Mouse (Mus musculus) CH12.LX (cell line): ENCODE data around the gene Tmem110. TPM values are rescaled to one million over a fixed set of nuclear protein-coding genes. Genes with fewer than 3 reads are reported as not detected.

ENCODE experiments used
- DNase-seq: peaks from one replicate; pipeline ENCODE4 v3.0.0-alpha.2; 2013; ENCODE audit errors: extremely low read depth
- H3K27ac ChIP-seq: 2 replicates; pipeline ENCODE4 v1.5.1; 2012; ENCODE audit warnings: low read depth, mild to moderate bottlenecking, control low read depth, moderate library complexity; ENCODE audit not compliant: insufficient read depth
- H3K27me3 ChIP-seq: replicated peaks from 2 replicates; pipeline ENCODE3; 2012; ENCODE audit warnings: inconsistent platforms
- H3K36me3 ChIP-seq, 2 experiments: replicated peaks in 1 of 2; 2 replicates each; pipeline versions ENCODE3 to v1.6.1; 2012; ENCODE audit warnings: inconsistent platforms in 1 of 2, low read length in 1 of 2, mild to moderate bottlenecking in 1 of 2, mixed read lengths in 1 of 2, moderate library complexity in 1 of 2; ENCODE audit not compliant: control insufficient read depth in 1 of 2, insufficient read depth in 1 of 2
- H3K4me1 ChIP-seq, 2 experiments: 2 replicates each; pipeline ENCODE4 v1.6.1; 2012; ENCODE audit warnings: inconsistent platforms in 1 of 2, moderate library complexity in 1 of 2; ENCODE audit not compliant: insufficient read depth in 2 of 2, control insufficient read depth in 1 of 2
- H3K4me2 ChIP-seq: 2 replicates; pipeline ENCODE4 v1.6.1; 2012; ENCODE audit warnings: low read depth, mild to moderate bottlenecking, control low read depth; ENCODE audit not compliant: poor library complexity, insufficient read depth, severe bottlenecking
- H3K4me3 ChIP-seq, 3 experiments: fragments of 150-350 bp in 1 of 3; sonication (generic) in 1 of 3; replicated peaks in 1 of 3; 2 replicates each; pipeline versions ENCODE3 to v1.5.1; 2011 to 2012; ENCODE audit warnings: low read depth in 2 of 3, low read length in 2 of 3, mild to moderate bottlenecking in 2 of 3, moderate library complexity in 2 of 3, control low read depth in 1 of 3, improper control_type of control experiment in 1 of 3, inconsistent platforms in 1 of 3, mixed read lengths in 1 of 3; ENCODE audit not compliant: poor library complexity in 1 of 3
- H3K79me2 ChIP-seq: replicated peaks from 2 replicates; pipeline ENCODE4 v1.6.1; 2012; ENCODE audit warnings: mild to moderate bottlenecking, moderate library complexity; ENCODE audit not compliant: control insufficient read depth, poor library complexity, insufficient read depth, severe bottlenecking; ENCODE audit errors: extremely low read depth
- H3K9ac ChIP-seq: 2 replicates; pipeline ENCODE4 v1.6.1; 2012; ENCODE audit warnings: low read depth, mild to moderate bottlenecking, control low read depth, moderate library complexity; ENCODE audit not compliant: insufficient read depth
- H3K9me3 ChIP-seq: replicated peaks from 2 replicates; pipeline ENCODE3; 2012; ENCODE audit warnings: low read length, inconsistent platforms, mixed read lengths
- BHLHE40 ChIP-seq: IDR thresholded peaks from 2 replicates; pipeline ENCODE4 v1.6.1; 2011; ENCODE audit warnings: mild to moderate bottlenecking, low read depth, low read length, improper control_type of control experiment
- CHD2 ChIP-seq: IDR thresholded peaks from 2 replicates; pipeline ENCODE4 v1.6.1; 2011; ENCODE audit warnings: low read length, improper control_type of control experiment
- CTCF ChIP-seq, 2 experiments: IDR thresholded peaks in 1 of 2; conservative IDR thresholded peaks in 1 of 2; 2 replicates each; pipeline ENCODE4 v1.5.1; 2011 to 2012; ENCODE audit warnings: low read depth in 2 of 2, low read length in 2 of 2, improper control_type of control experiment in 1 of 2, inconsistent platforms in 1 of 2, mild to moderate bottlenecking in 1 of 2, moderate library complexity in 1 of 2
- E2F4 ChIP-seq: IDR thresholded peaks from 2 replicates; pipeline ENCODE4 v1.6.1; 2011; ENCODE audit warnings: low read depth, low read length, improper control_type of control experiment; ENCODE audit not compliant: insufficient replicate concordance
- ELF1 ChIP-seq: IDR thresholded peaks from 2 replicates; pipeline ENCODE4 v1.6.1; 2014; ENCODE audit warnings: low read depth, mild to moderate bottlenecking, inconsistent platforms, low read length, improper control_type of control experiment
- GABPA ChIP-seq: IDR thresholded peaks from 2 replicates; pipeline ENCODE4 v1.6.1; 2012; ENCODE audit warnings: low read depth, low read length, improper control_type of control experiment, inconsistent platforms; ENCODE audit not compliant: insufficient replicate concordance
- HCFC1 ChIP-seq: IDR thresholded peaks from 2 replicates; pipeline ENCODE4 v1.6.1; 2012; ENCODE audit warnings: low read depth, mild to moderate bottlenecking, inconsistent platforms, low read length, improper control_type of control experiment
- IRF4 ChIP-seq: IDR thresholded peaks from 2 replicates; pipeline ENCODE4 v1.6.1; 2014; ENCODE audit warnings: low read depth, mild to moderate bottlenecking, inconsistent platforms, low read length, improper control_type of control experiment
- JUND ChIP-seq: conservative IDR thresholded peaks from 2 replicates; pipeline ENCODE4 v1.6.1; 2011; ENCODE audit warnings: low read depth, low read length, improper control_type of control experiment
- KAT2A ChIP-seq: IDR thresholded peaks from 2 replicates; pipeline ENCODE4 v1.6.1; 2012; ENCODE audit warnings: low read length, improper control_type of control experiment, inconsistent platforms; ENCODE audit not compliant: insufficient replicate concordance
- MAFK ChIP-seq: IDR thresholded peaks from 2 replicates; pipeline ENCODE4 v1.6.1; 2011; ENCODE audit warnings: low read length, improper control_type of control experiment; ENCODE audit not compliant: insufficient replicate concordance
- MAX ChIP-seq: IDR thresholded peaks from 2 replicates; pipeline ENCODE4 v1.6.1; 2011; ENCODE audit warnings: low read length, improper control_type of control experiment
- MAZ ChIP-seq: IDR thresholded peaks from 2 replicates; pipeline ENCODE4 v1.6.1; 2012; ENCODE audit warnings: low read depth, mild to moderate bottlenecking, inconsistent platforms, low read length, improper control_type of control experiment, moderate library complexity
- MEF2A ChIP-seq: IDR thresholded peaks from 2 replicates; pipeline ENCODE4 v1.6.1; 2014; ENCODE audit warnings: low read depth, mild to moderate bottlenecking, inconsistent platforms, low read length, improper control_type of control experiment, borderline replicate concordance
- MXI1 ChIP-seq: IDR thresholded peaks from 2 replicates; pipeline ENCODE4 v1.6.1; 2011; ENCODE audit warnings: mild to moderate bottlenecking, low read depth, low read length, improper control_type of control experiment
- MYC ChIP-seq: IDR thresholded peaks from 2 replicates; pipeline ENCODE4 v1.6.1; 2011; ENCODE audit warnings: low read depth, mild to moderate bottlenecking, improper control_type of control experiment, low read length
- NRF1 ChIP-seq: IDR thresholded peaks from 2 replicates; pipeline ENCODE4 v1.6.1; 2014; ENCODE audit warnings: low read depth, mild to moderate bottlenecking, inconsistent platforms, low read length, improper control_type of control experiment, moderate library complexity
- PAX5 ChIP-seq: IDR thresholded peaks from 2 replicates; pipeline ENCODE4 v1.6.1; 2012; ENCODE audit warnings: low read length, inconsistent platforms, mixed read lengths
- POLR2A ChIP-seq: IDR thresholded peaks from 2 replicates; pipeline ENCODE4 v1.6.1; 2011; ENCODE audit warnings: low read depth, mild to moderate bottlenecking, improper control_type of control experiment, low read length
- POLR2AphosphoS2 ChIP-seq: IDR thresholded peaks from 2 replicates; pipeline ENCODE4 v1.6.1; 2011; ENCODE audit warnings: low read depth, low read length, improper control_type of control experiment
- SIN3A ChIP-seq: IDR thresholded peaks from 2 replicates; pipeline ENCODE4 v1.6.1; 2012; ENCODE audit warnings: low read length, improper control_type of control experiment, inconsistent platforms
- TBP ChIP-seq: conservative IDR thresholded peaks from 2 replicates; pipeline ENCODE4 v1.6.1; 2011; ENCODE audit warnings: low read depth, low read length, improper control_type of control experiment
- TCF12 ChIP-seq: IDR thresholded peaks from 2 replicates; pipeline ENCODE4 v1.6.1; 2014; ENCODE audit warnings: low read depth, mild to moderate bottlenecking, inconsistent platforms, low read length, improper control_type of control experiment
- UBTF ChIP-seq: IDR thresholded peaks from 2 replicates; pipeline ENCODE4 v1.6.1; 2012; ENCODE audit warnings: low read depth, mild to moderate bottlenecking, inconsistent platforms, low read length, improper control_type of control experiment, moderate library complexity
- USF1 ChIP-seq: IDR thresholded peaks from 2 replicates; pipeline ENCODE4 v1.6.1; 2014; ENCODE audit warnings: low read depth, mild to moderate bottlenecking, inconsistent platforms, low read length, improper control_type of control experiment
- ZC3H11A ChIP-seq: IDR thresholded peaks from 2 replicates; pipeline ENCODE4 v1.6.1; 2012; ENCODE audit warnings: low read depth, mild to moderate bottlenecking, inconsistent platforms, low read length, improper control_type of control experiment
- ZNF384 ChIP-seq: IDR thresholded peaks from 2 replicates; pipeline ENCODE4 v1.6.1; 2012; ENCODE audit warnings: low read depth, low read length, improper control_type of control experiment, inconsistent platforms
- dilution Hi-C: fragments of 300-500 bp; cut with MboI; formaldehyde crosslinking; loops from 2 replicates; pipeline ENCODE4 v1.14.3; 2020; ENCODE audit warnings: low sequenced_read_pairs; ENCODE audit not compliant: extremely low pct_unique_long_range_greater_than_20kb, extremely low pct_ligation_motif_present
- in situ Hi-C: fragments of 300-500 bp; cut with MboI; formaldehyde crosslinking; loops from 3 replicates; pipeline ENCODE4 v1.14.3; 2019; ENCODE audit warnings: low sequenced_read_pairs, low pct_ligation_motif_present, low pct_unique_long_range_greater_than_20kb, mixed read lengths
- polyA plus RNA-seq: library from polyadenylated mRNA; unstranded; fragments of >175 nt; gene quantifications from 2 replicates; pipeline ENCODE4 v1.2.1, GENCODE M21; 2012; ENCODE audit warnings: low read depth; ENCODE audit not compliant: insufficient read length
- total RNA-seq, 2 experiments: library from RNA; depleted of rRNA; stranded (reverse); fragments of 300-350 nt in 1 of 2; fragments of >200 nt in 1 of 2; gene quantifications; 2 replicates each; pipeline ENCODE4 v1.2.3; 2012 to 2014

The Tmem110 gene
- total and polyA plus RNA-seq, 3 experiments = 10.3 to 26.2 (median 19.4) TPM

DNA sequence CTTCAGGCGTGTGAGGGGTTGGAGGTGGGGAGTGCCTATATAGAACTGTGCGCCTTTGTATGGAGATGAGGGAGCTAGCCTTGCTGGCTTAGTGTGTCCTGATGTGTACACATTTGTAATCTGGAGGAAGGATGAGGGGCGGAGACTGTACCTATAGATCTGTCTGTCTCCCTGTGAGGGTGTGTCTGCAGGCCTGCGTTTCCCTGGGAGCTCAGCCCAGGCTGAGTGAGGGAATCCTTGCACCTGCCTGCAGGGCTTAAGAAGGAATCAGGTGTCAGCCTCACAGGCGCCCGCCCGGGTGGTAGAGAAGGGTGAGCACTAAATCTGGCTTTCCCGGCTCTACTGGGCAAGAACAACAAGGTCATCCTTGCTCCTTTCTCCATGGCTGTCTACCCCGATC, 54.4 kb downstream of the Tmem110 start:
- H3K9me3 ChIP-seq = no peaks in the 10 kb centered on the region
- no peaks in the 10 kb centered on the region for H3K27me3 ChIP-seq
- no peak overlapping the region for H3K27ac ChIP-seq
- TF ChIP-seq IRF4 (no peak), ZNF384 (no peak), JUND (no peak), MAFK (no peak), POLR2AphosphoS2 (no peak), ZC3H11A (no peak), E2F4 (no peak), BHLHE40 (no peak), PAX5 (no peak), KAT2A (no peak), MEF2A (no peak), MYC (no peak), TCF12 (no peak), MAX (no peak), UBTF (no peak)
- peaks cover 12 to 64% of the 10 kb centered on the region in 2 experiments for H3K36me3 ChIP-seq
- H3K4me1 ChIP-seq = peaks cover 0 to 3% of the 10 kb centered on the region in 2 experiments; a peak in 2 of 4 replicates
- no peak for DNase-seq
- H3K4me3 ChIP-seq = no peak overlapping the region
- dilution Hi-C loops (no loop called here), in situ Hi-C loops (no loop called here)
- no peak overlapping the region for H3K4me2 ChIP-seq
- no peak overlapping the region for H3K9ac ChIP-seq
- H3K79me2 ChIP-seq = no peaks in the 10 kb centered on the region

- peaks cover 0 to 3% of the 10 kb centered on the region in 2 experiments; a peak in 2 of 4 replicates for H3K4me1 ChIP-seq
- H3K27ac ChIP-seq = no peak overlapping the region
- no peak for DNase-seq
- H3K27me3 ChIP-seq = no peaks in the 10 kb centered on the region
- H3K9me3 ChIP-seq = no peaks in the 10 kb centered on the region
- H3K36me3 ChIP-seq = peaks cover 10 to 60% of the 10 kb centered on the region in 2 experiments
- dilution Hi-C loops (no loop called here), in situ Hi-C loops (no loop called here)
- H3K4me3 ChIP-seq = no peak overlapping the region
- no peak overlapping the region for H3K4me2 ChIP-seq
- no peaks in the 10 kb centered on the region for H3K79me2 ChIP-seq
- TF ChIP-seq MXI1 (no peak), USF1 (no peak), POLR2AphosphoS2 (no peak), SIN3A (no peak), MAFK (no peak), MAZ (no peak), ELF1 (no peak), E2F4 (no peak), MEF2A (no peak), TCF12 (no peak), POLR2A (no peak), CHD2 (no peak), BHLHE40 (no peak), HCFC1 (no peak), GABPA (no peak), ZC3H11A (no peak), UBTF (no peak), CTCF (conservative IDR thresholded peaks at IDR 0.05 in 1 of 2, IDR thresholded peaks at IDR 0.05 in 1 of 2; ENCODE audit: low read depth in 2 of 2, low read length in 2 of 2) (no peak), NRF1 (no peak), TBP (no peak)
- no peak overlapping the region for H3K9ac ChIP-seq
These were observed 54.9 kb downstream of the Tmem110 start for GRCm38 (mm10) chr14:30880251-30880650.
